Mouse (Mus musculus) small intestine, adult 2 months (tissue): Measurements from ENCODE around the gene Lamb2.

Source experiments
- CTCF ChIP-seq: fragments of 200-500 bp; IDR thresholded peaks from 2 replicates; pipeline ENCODE4 v1.5.1; 2012; ENCODE audit warnings: low read depth, mild to moderate bottlenecking, control low read depth, inconsistent platforms, low read length, moderate library complexity, mixed read lengths; ENCODE audit not compliant: insufficient replicate concordance, insufficient read length; ENCODE audit errors: extremely low read depth
- POLR2A ChIP-seq: fragments of 200-500 bp; IDR thresholded peaks from 2 replicates; pipeline ENCODE4 v1.6.1; 2012; ENCODE audit warnings: low read depth, mild to moderate bottlenecking, control low read depth, inconsistent platforms, low read length, moderate library complexity

DNA sequence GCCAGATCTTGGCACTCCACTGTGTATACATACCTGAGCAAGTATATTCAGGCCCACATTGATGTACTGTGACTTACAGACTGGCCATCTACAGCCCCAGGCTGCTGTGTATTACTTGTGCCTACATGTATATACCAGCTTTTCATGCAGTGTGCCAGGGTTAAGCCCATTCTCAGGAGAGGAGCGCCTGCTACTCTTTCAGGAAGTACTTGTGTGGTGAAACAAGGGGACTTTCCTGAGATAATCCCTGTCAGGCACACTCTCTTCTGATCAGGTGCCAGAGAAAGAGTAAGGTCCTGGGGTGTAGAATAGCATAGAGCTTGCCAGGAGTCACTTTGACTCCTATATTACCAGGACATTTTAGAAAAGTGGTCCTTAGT is 19.6 kb upstream of the Lamb2 start:
- TF ChIP-seq POLR2A = no peak
- TF ChIP-seq CTCF = no peak
